Mouse (Mus musculus): ENCODE results near the gene Vti1a.

The Vti1a gene

DNA sequence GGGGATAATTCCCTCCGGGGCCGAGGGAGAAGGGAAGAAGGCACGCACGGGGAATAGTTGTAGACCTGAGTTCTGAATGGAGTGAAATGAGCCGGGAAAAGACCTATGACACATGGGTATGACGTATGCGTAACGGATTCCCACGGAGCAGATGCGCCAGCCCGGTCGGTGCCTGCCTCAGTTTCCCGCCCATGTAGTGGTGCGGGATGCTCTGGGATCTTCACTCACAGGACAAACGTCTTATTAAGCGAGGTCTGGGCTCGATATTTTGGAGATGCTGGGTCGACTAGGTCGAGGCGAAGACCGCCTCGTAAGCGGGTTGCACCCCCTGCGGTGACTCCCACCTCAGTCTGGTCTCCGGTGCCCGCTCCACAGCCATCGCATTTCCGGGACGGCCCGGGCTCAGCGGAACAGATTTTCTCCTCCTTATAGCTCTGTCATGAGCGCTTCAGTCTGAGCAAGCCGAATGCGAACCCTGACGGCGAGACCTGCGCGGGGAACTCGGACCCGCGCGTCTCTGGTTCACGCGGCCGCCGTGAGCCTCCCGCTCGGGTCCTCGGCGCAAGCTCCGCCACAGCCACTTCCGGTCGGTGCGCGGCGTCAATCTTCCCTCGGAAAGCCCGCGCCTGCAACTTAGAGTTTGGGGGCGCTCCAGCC lies 515 bp upstream of the Vti1a start, which contains the start of gene Zdhhc6:
TSS of gene Zdhhc6 (minus strand) at position 581 of the 657 bp plus-strand sequence.
- DNase-seq, result peak; percentile 60

DNA sequence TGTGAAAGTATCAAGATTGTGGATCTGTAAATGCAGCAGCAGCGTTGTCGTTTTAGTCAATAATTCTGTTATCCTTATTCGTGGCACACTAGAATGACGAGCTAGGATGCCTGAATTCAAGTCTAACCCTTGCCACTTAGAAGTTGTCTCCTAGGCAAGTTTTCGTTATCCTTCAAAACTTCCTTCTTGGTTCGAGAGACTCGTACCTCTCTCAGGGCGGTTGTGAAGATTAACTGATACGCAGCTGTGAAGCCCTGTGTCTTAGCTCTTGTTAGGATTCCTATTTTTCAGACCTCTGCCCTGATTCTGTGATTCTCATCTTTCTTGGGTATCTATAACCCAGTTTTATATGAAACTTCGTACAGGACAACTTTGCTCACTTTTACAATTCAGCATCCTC lies 806 bp downstream of the Vti1a start:
- no peak for DNase-seq

DNA sequence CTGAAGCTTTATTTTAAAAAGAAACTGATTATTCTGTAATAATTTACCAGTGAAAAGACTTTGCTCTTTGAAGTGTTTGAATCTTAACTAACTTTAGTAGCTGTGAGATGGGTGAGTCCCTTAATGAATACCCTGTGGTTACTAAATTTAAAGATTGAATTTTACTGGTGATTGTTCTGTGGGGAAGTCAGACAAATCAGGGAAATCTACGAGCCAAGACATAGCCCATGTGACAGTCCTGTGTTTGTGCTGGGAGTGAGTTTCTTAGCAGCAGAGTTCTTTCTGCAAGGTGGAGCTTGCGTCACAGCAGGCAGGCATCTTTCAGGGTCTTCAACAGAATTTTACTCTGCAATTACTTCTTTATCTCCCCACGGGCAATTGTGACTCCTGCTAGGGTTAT lies 2.9 kb downstream of the Vti1a start:
- DNase-seq, result no peak

GRCm38 (mm10) chr19:55319521-55319920 lies 3.4 kb downstream of the Vti1a start:
- no peak for DNase-seq

- DNase-seq, result no peak
Measured at GRCm38 (mm10) chr19:55322604-55323003, 6.5 kb downstream of the Vti1a start.

- no peak for DNase-seq
Measured at GRCm38 (mm10) chr19:55327510-55327909, 11.4 kb downstream of the Vti1a start.

DNA sequence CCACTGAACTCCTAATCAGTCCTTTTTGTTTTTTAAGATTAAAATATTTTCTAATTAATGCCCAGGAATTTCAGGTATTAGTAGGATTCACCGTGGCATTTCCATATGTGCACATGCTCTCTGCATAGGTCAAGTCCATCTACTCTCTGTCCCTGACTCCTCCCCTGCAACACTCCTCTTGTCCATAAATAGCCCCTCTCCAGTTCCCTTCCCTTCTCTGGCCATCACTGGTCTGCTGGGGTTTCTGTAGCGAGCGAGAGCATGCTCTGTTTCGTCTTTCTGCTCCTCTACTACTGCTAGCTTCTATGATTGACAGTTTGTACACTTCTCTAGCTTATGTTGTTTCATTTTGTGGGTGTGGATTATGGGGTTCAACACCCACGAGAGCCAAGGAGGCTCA lies 15.7 kb downstream of the Vti1a start:
- DNase-seq, result no peak

- peak; percentile 57 for DNase-seq
Measured at GRCm38 (mm10) chr19:55332641-55333268, 16.7 kb downstream of the Vti1a start.

GRCm38 (mm10) chr19:55335881-55336280 lies 19.8 kb downstream of the Vti1a start:
- DNase-seq, result no peak

GRCm38 (mm10) chr19:55336441-55336840 lies 20.3 kb downstream of the Vti1a start:
- DNase-seq, result peak; percentile 60

DNA sequence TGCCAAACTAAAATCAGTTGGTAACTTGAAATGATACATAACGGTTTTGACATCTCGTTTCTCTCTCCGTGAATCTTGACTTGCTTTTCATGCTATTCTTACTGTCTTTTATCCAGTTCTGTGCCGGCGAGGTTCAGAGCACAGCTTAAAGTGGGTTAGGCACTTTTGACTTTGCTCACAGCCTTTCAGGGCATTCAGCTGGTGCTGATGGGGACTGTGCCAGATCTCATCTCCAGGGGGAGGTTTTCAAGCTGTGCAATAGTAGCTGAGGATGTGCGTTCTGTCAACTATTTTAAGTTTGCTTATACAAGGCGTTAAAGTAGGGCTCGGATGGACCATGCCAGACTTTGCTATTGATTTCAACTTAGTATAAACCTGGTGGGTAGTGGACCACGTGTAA lies 21.0 kb downstream of the Vti1a start:
- no peak for DNase-seq

DNA sequence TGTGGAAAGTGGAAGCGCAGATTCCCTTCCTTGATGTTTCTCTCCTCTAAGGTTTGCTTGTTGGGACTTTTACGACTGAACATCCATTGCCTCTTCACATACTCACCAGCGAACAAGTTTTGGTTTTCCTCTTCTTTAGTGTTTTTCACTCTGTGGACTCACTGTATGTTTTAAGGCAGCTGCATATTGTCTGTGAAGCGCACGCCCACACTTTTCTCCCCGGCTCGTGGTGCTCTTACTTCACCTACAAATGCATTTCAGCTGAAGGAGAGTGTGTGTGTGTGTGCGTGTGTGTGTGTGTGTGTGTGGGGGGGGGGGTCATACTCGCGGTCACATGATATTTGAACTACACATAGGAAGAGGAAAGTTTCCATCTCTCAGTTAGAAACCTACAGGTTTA lies 21.6 kb downstream of the Vti1a start:
- no peak for DNase-seq

GRCm38 (mm10) chr19:55340521-55340920 lies 24.4 kb downstream of the Vti1a start:
- DNase-seq, result no peak

GRCm38 (mm10) chr19:55341377-55341776 lies 25.3 kb downstream of the Vti1a start:
- DNase-seq, result no peak

DNA sequence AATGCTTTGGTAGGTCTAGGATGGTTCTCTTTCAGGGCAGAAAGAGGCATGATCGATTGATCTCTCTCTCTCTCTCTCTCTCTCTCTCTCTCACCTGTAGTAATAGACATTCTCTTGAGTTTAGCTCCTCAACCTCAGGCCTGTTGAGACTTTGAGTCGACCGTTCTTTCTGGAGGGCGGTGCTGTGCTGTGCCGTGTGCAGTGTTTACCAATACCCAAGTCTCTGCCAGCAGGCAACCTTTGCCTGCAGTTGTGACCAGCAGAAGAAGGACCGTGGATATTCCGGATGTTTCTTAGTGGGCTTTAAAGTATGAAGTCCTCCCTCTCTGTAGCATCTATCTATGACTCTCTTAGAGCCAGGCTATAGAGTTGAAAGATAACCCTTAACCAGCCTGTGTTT lies 26.3 kb downstream of the Vti1a start:
- DNase-seq, result no peak

GRCm38 (mm10) chr19:55343274-55343673 lies 27.2 kb downstream of the Vti1a start:
- DNase-seq, result no peak

GRCm38 (mm10) chr19:55348187-55348586 lies 32.1 kb downstream of the Vti1a start:
- DNase-seq, result no peak

- no peak for DNase-seq
Measured at GRCm38 (mm10) chr19:55350673-55351378, 34.7 kb downstream of the Vti1a start.

GRCm38 (mm10) chr19:55362606-55363005 lies 46.5 kb downstream of the Vti1a start:
- DNase-seq, result no peak

DNA sequence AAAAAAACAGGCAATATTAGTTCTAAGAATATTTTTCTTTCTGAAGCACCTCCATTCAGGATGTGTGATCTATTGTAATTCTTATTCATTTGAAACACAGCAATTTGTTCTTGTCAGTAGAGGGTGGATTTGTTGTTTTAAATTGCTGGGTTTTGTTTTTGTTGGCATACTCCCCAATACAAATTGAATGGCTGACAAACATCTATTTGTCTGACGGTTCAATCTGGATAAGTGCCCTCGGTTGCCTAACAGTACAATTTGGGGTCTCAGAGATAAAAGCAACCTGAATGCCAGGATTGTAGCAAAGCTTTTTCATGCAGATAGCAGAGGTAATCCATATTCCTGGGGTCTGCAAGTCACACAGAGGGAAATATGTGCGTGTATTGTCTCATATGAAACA lies 53.6 kb downstream of the Vti1a start:
- no peak for DNase-seq

- DNase-seq, result no peak
Measured at GRCm38 (mm10) chr19:55376331-55376730, 60.2 kb downstream of the Vti1a start.

GRCm38 (mm10) chr19:55377465-55377864 lies 61.4 kb downstream of the Vti1a start:
- DNase-seq, result no peak

GRCm38 (mm10) chr19:55378884-55379283 lies 62.8 kb downstream of the Vti1a start:
- DNase-seq, result no peak

DNA sequence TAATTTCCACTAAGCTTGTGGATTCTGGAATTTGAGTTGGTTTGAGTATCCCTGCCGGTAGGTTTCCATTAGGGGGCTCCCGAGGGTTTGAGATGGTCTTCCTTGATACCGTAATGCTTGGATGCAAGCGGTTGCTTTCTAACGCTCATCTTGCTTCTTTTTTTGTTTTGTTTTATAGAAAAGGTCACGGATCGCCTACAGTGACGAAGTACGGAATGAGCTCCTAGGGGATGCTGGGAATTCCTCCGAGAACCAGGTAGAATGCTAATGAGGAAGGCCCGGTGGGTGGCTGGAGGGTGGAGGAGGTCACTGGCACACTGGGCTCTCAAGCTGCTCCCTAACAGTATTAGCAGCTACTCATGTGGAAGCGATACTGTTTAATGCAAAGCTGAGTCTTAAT lies 64.7 kb downstream of the Vti1a start:
- no peak for DNase-seq

Data from kidney, adult 11 months (tissue).